Mouse (Mus musculus) limb, embryonic 11.5 days (tissue): Measurements from ENCODE around the gene Kat5. TPM values are rescaled to one million over a fixed set of nuclear protein-coding genes. Genes with fewer than 3 reads are reported as not detected.

Experiments
- ATAC-seq: fragments of 200-750 bp; cut with Nextera tagmentation; 2 replicates; pipeline ENCODE4 v1.8.0; 2017; ENCODE audit warnings: low read depth; ENCODE audit not compliant: insufficient number of reproducible peaks, low FRiP score, low TSS enrichment
- DNase-seq: peaks from one replicate; pipeline ENCODE4 v3.0.0-alpha.2; 2015; ENCODE audit warnings: low spot score
- H3K27ac ChIP-seq: fragments of 300-500 bp; sonication (generic); replicated peaks from 2 replicates; pipeline ENCODE4 v1.5.1; 2014; ENCODE audit warnings: low read depth, mild to moderate bottlenecking, low read length
- H3K27me3 ChIP-seq: fragments of 300-500 bp; sonication (generic); 2 replicates; pipeline ENCODE4 v1.6.1; 2014; ENCODE audit warnings: mild to moderate bottlenecking, low read length, mixed read lengths; ENCODE audit not compliant: control insufficient read depth, insufficient read depth
- H3K36me3 ChIP-seq: fragments of 300-500 bp; sonication (generic); 2 replicates; pipeline ENCODE4 v1.6.1; 2014; ENCODE audit warnings: mild to moderate bottlenecking, low read length, moderate library complexity, mixed read lengths; ENCODE audit not compliant: control insufficient read depth, insufficient read depth
- H3K4me1 ChIP-seq: fragments of 300-500 bp; sonication (generic); 2 replicates; pipeline ENCODE4 v1.6.1; 2014; ENCODE audit warnings: low read length, mixed read lengths; ENCODE audit not compliant: control insufficient read depth, insufficient read depth
- H3K4me2 ChIP-seq: fragments of 300-500 bp; sonication (generic); 2 replicates; pipeline ENCODE4 v1.6.1; 2014; ENCODE audit warnings: low read depth, mild to moderate bottlenecking, moderate library complexity; ENCODE audit not compliant: severe bottlenecking
- H3K4me3 ChIP-seq: fragments of 300-500 bp; sonication (generic); 2 replicates; pipeline ENCODE4 v1.5.1; 2014; ENCODE audit warnings: low read depth, low read length
- H3K9ac ChIP-seq: fragments of 300-500 bp; sonication (generic); 2 replicates; pipeline ENCODE4 v1.6.1; 2014; ENCODE audit warnings: mild to moderate bottlenecking, low read length
- H3K9me3 ChIP-seq: fragments of 300-500 bp; sonication (generic); 2 replicates; pipeline ENCODE4 v1.6.1; 2016; ENCODE audit warnings: low read length; ENCODE audit not compliant: control insufficient read depth
- WGBS: fragments of 180-500 bp; shearing (Covaris S2); extraction: QIAGEN DNeasy Blood & Tissue Kit; methylation state at CpG from one replicate; pipeline ENCODE4 v1.1.7; 2014; 5-methylcytosine and 5-hydroxymethylcytosine counted together
- polyA plus RNA-seq: library from polyadenylated mRNA; unstranded; fragments of >200 nt; fragmentation: Nextera tagmentation; extraction: Ambion mirVana; gene quantifications from 2 replicates; pipeline ENCODE4 v1.2.1, GENCODE M21; 2014

The Kat5 gene
- polyA plus RNA-seq, 1 experiment from 2014 or later = 36.6 TPM

GRCm38 (mm10) chr19:5572331-5573125 lies 37.5 kb downstream of the Kat5 start:
- H3K36me3 ChIP-seq = peaks cover under 1% of the 10 kb centered on the region; the same call in 1 of the 2 replicates
- no peak overlapping the region for H3K4me3 ChIP-seq
- no peak for DNase-seq
- no peak overlapping the region for H3K4me2 ChIP-seq
- no peak overlapping the region for H3K27ac ChIP-seq
- 85% methylated on average over 19 of the region's 19 CpGs for WGBS
- no peak overlapping the region for H3K9ac ChIP-seq
- H3K9me3 ChIP-seq = no peaks in the 10 kb centered on the region
- no peaks in the 10 kb centered on the region for H3K27me3 ChIP-seq
- H3K4me1 ChIP-seq = peaks cover 11% of the 10 kb centered on the region
- ATAC-seq = no peak

- H3K27ac ChIP-seq = no peak overlapping the region
- no peak for ATAC-seq
- H3K9me3 ChIP-seq = no peaks in the 10 kb centered on the region
- peaks cover 2% of the 10 kb centered on the region; the same call in 1 of the 2 replicates for H3K36me3 ChIP-seq
- DNase-seq = no peak
- 0 out of 2 replicates have a peak, but pooled peaks cover 1% of the 10 kb centered on the region for H3K27me3 ChIP-seq
- 66% methylated on average over 5 of the region's 5 CpGs for WGBS
- no peak overlapping the region for H3K4me2 ChIP-seq
- peaks cover 14% of the 10 kb centered on the region for H3K4me1 ChIP-seq
- H3K4me3 ChIP-seq = no peak overlapping the region
- H3K9ac ChIP-seq = no peak overlapping the region
These were observed 38.2 kb downstream of the Kat5 start for GRCm38 (mm10) chr19:5571831-5572230.

- Histone ChIP-seq H3K4me3 (0 out of 2 replicates have a peak overlapping the region, but pooled peaks have one; percentile 3), H3K9me3 (no peaks in the 10 kb centered on the region), H3K36me3 (peaks cover 2% of the 10 kb centered on the region; the same call in 1 of the 2 replicates), H3K27me3 (0 out of 2 replicates have a peak, but pooled peaks cover 3% of the 10 kb centered on the region), H3K4me1 (peaks cover 16% of the 10 kb centered on the region), H3K27ac (no peak overlapping the region), H3K9ac (no peak overlapping the region), H3K4me2 (no peak overlapping the region)
- DNase-seq (no peak), ATAC-seq (no peak)
- WGBS = 87% methylated on average over 32 of the region's 32 CpGs
These were observed 39.4 kb downstream of the Kat5 start for GRCm38 (mm10) chr19:5570353-5571246.

GRCm38 (mm10) chr19:5569521-5569920 lies 40.5 kb downstream of the Kat5 start:
- Histone ChIP-seq H3K9ac (no peak overlapping the region), H3K4me2 (no peak overlapping the region), H3K4me1 (peaks cover 16% of the 10 kb centered on the region), H3K27me3 (0 out of 2 replicates have a peak, but pooled peaks cover 6% of the 10 kb centered on the region), H3K27ac (no peak overlapping the region), H3K36me3 (peaks cover 2% of the 10 kb centered on the region; the same call in 1 of the 2 replicates), H3K4me3 (no peak overlapping the region), H3K9me3 (no peaks in the 10 kb centered on the region)
- no peak for DNase-seq
- WGBS = 87% methylated on average over 10 of the region's 10 CpGs
- ATAC-seq = no peak

- H3K4me2 ChIP-seq = peak overlapping the region; percentile 87
- DNase-seq (peak; percentile 86), ATAC-seq (peak; percentile 42; the same call in 1 of the 2 replicates)
- no peaks in the 10 kb centered on the region for H3K9me3 ChIP-seq
- H3K9ac ChIP-seq = 0 out of 2 replicates have a peak overlapping the region, but pooled peaks have one; percentile 65
- H3K4me1 ChIP-seq = peaks cover 16% of the 10 kb centered on the region
- H3K27ac ChIP-seq = no peak overlapping the region; the same call in 1 of the 2 replicates
- H3K4me3 ChIP-seq = peak overlapping the region; percentile 65
- peaks cover 2% of the 10 kb centered on the region; the same call in 1 of the 2 replicates for H3K36me3 ChIP-seq
- 10% methylated on average over 27 of the region's 27 CpGs for WGBS
- H3K27me3 ChIP-seq = peaks cover 10% of the 10 kb centered on the region; the same call in 1 of the 2 replicates
These were observed 41.4 kb downstream of the Kat5 start for GRCm38 (mm10) chr19:5568470-5569140.

- DNase-seq (peak; percentile 93), ATAC-seq (peak; percentile 72)
These were observed 42.2 kb downstream of the Kat5 start, which contains the start of gene Ap5b1 for GRCm38 (mm10) chr19:5567534-5568469. Gene Ap5b1 (plus strand): TSS chr19:5568025.

GRCm38 (mm10) chr19:5567180-5567533 lies 42.9 kb downstream of the Kat5 start:
- Histone ChIP-seq H3K27me3 (peaks cover 17% of the 10 kb centered on the region), H3K9me3 (no peaks in the 10 kb centered on the region), H3K9ac (peak overlapping the region; percentile 65), H3K4me3 (peak overlapping the region; percentile 65), H3K36me3 (peaks cover 2% of the 10 kb centered on the region; the same call in 1 of the 2 replicates), H3K27ac (no peak overlapping the region), H3K4me2 (peak overlapping the region; percentile 87), H3K4me1 (peaks cover 16% of the 10 kb centered on the region)
- WGBS = 2% methylated on average over 26 of the region's 26 CpGs
- peak; percentile 24; the same call in 1 of the 2 replicates for ATAC-seq
- DNase-seq = no peak

More at GRCm38 (mm10) chr19:5567534-5568469, 42.2 kb downstream of the Kat5 start, which contains the start of gene Ap5b1:
- Histone ChIP-seq H3K4me3 (peak within 1 kb of the TSS; percentile 65), H3K4me1 (peaks cover 16% of the 10 kb centered on the region), H3K36me3 (peaks cover 2% of the 10 kb centered on the region; the same call in 1 of the 2 replicates), H3K27me3 (peaks cover 14% of the 10 kb centered on the region), H3K4me2 (peak within 1 kb of the TSS; percentile 87), H3K27ac (peak within 1 kb of the TSS; percentile 47; the same call in 1 of the 2 replicates), H3K9ac (peak within 1 kb of the TSS; percentile 65), H3K9me3 (no peaks in the 10 kb centered on the region)
- WGBS = under 1% methylated on average over 83 of the region's 102 CpGs
